Mouse (Mus musculus) spleen, adult 2 months (tissue): ENCODE data around the gene Cdc42ep2. TPM values are rescaled to one million over a fixed set of nuclear protein-coding genes. Genes with fewer than 3 reads are reported as not detected.

Experiments used
- DNase-seq, 2 experiments: peaks; one replicate each; pipeline versions ENCODE4 v3.0.0 to v3.0.0-alpha.2; 2012 to 2021; ENCODE audit warnings: low spot score in 2 of 2, low read depth in 1 of 2
- H3K27ac ChIP-seq: fragments of 200-500 bp; 2 replicates; pipeline ENCODE4 v1.5.1; 2012; ENCODE audit warnings: low read length, inconsistent platforms; ENCODE audit not compliant: insufficient read depth
- H3K27me3 ChIP-seq: fragments of 200-500 bp; 2 replicates; pipeline ENCODE4 v1.6.1; 2012; ENCODE audit warnings: mild to moderate bottlenecking, moderate library complexity, low read length, inconsistent platforms; ENCODE audit not compliant: control insufficient read depth, insufficient read depth
- H3K36me3 ChIP-seq: fragments of 200-500 bp; 2 replicates; pipeline ENCODE4 v1.6.1; 2012; ENCODE audit warnings: mild to moderate bottlenecking, low read length, inconsistent platforms; ENCODE audit not compliant: control insufficient read depth, insufficient read depth
- H3K4me1 ChIP-seq: fragments of 200-500 bp; 2 replicates; pipeline ENCODE4 v1.6.1; 2011; ENCODE audit warnings: inconsistent platforms; ENCODE audit not compliant: control insufficient read depth, insufficient read depth, insufficient read length
- H3K4me3 ChIP-seq: fragments of 200-500 bp; 2 replicates; pipeline ENCODE4 v1.5.1; 2011; ENCODE audit warnings: mild to moderate bottlenecking, inconsistent platforms; ENCODE audit not compliant: insufficient read depth, insufficient read length; ENCODE audit errors: extremely low read depth
- CTCF ChIP-seq: fragments of 200-500 bp; IDR thresholded peaks from 2 replicates; pipeline ENCODE4 v1.5.1; 2011; ENCODE audit warnings: mild to moderate bottlenecking, inconsistent platforms; ENCODE audit not compliant: insufficient read depth, insufficient read length, insufficient replicate concordance; ENCODE audit errors: extremely low read depth
- POLR2A ChIP-seq: fragments of 200-500 bp; IDR thresholded peaks from 2 replicates; pipeline ENCODE4 v1.6.1; 2011; ENCODE audit warnings: low read depth, low read length, inconsistent platforms
- WGBS: fragments of 180-500 bp; shearing (Covaris S2); methylation state at CpG from one replicate; pipeline ENCODE4 v1.1.7; 2018; 5-methylcytosine and 5-hydroxymethylcytosine counted together
- polyA plus RNA-seq: library from polyadenylated mRNA; depleted of rRNA; stranded (reverse); fragments of >200 nt; gene quantifications from 2 replicates; pipeline ENCODE4 v1.2.3, GENCODE M21; 2012; rRNA removed

Cdc42ep2 gene
- 8.1 and 8.2 TPM in 2 replicates for polyA plus RNA-seq

DNA sequence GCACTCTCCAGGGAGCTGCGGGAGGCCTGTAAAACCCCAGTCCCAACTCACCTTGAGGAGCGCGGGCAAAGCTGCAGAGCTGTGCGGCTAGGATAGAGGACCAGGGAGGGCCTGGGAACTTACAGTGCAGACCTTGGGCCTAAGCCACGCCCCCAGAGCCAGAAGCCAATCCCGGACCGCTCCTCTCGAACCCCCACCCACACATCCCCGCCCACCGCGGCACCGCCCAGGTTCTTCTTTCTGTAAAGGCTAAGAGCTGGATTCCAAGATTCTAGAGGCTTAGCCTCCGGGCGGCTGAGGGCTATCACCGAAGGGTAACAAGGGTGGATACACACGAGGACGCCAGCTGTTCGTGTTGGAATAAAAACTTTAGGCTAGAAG is at the start of gene Cdc42ep2:
TSS of gene Cdc42ep2 (minus strand) at position 104 of the 381 bp plus-strand sequence.
- TF ChIP-seq POLR2A: peak; percentile 18
- no peak for TF ChIP-seq CTCF
- H3K4me3 ChIP-seq: peak within 1 kb of the TSS; percentile 64
- DNase-seq: peak; percentile 80 to 93
- no peaks in the 10 kb centered on the region for H3K36me3 ChIP-seq
- H3K27me3 ChIP-seq: no peaks in the 10 kb centered on the region
- peak within 1 kb of the TSS; percentile 58 for H3K27ac ChIP-seq
- H3K4me1 ChIP-seq: no peaks in the 10 kb centered on the region; the same call in 1 of the 2 replicates
- WGBS: under 1% methylated on average over 18 of the region's 18 CpGs

DNA sequence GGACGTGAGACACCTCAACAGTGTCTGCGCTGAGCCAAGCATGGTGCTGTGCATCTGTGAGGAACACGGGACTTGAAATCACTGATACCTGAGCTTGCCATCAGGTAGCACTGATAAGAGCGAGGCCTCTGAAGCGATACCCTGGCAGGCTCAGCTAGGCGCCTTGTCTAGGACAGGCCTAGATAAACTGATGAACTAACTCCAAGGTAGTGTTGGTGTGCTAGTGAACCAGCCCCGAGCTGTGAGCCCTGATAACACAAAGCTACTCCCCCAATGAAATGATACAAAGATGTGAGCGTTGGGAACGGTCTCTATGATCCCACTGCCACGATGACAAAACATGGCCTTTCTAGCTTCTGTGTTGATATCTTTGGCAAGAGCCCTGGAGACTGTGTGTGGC is 43.0 kb upstream of the Cdc42ep2 start:
- Histone ChIP-seq H3K4me3 (no peak overlapping the region), H3K4me1 (peaks cover 2% of the 10 kb centered on the region; the same call in 1 of the 2 replicates), H3K27me3 (no peaks in the 10 kb centered on the region), H3K27ac (no peak overlapping the region), H3K36me3 (no peaks in the 10 kb centered on the region)
- DNase-seq: no peak
- no peak for TF ChIP-seq CTCF
- TF ChIP-seq POLR2A: no peak
- 80% methylated on average over 10 of the region's 10 CpGs for WGBS

- WGBS: 81% methylated on average over 6 of the region's 6 CpGs
- no peak for DNase-seq
- Histone ChIP-seq H3K27me3 (no peaks in the 10 kb centered on the region), H3K27ac (no peak overlapping the region), H3K36me3 (no peaks in the 10 kb centered on the region), H3K4me1 (peaks cover 2% of the 10 kb centered on the region; the same call in 1 of the 2 replicates), H3K4me3 (no peak overlapping the region)
- no peak for TF ChIP-seq CTCF
Observed at GRCm38 (mm10) chr19:5966786-5967185, 42.2 kb upstream of the Cdc42ep2 start.

DNA sequence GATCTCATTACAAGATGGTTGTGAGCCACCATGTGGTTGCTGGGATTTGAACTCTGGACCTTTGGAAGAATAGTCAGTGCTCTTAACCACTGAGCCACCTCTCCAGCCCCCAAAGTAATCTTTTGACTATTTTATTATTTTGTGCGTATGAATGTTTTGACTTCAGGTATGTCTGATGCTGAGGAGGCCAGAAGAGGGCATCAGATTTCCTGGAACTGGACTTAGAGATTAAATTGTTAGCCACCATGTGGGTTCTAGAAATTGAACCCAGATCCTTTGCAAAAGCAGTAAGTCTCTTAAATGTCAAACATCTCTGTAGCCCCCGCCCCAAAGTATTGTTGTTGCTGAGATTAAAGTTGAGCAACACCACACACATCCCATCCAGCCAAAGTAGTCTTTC is 41.3 kb upstream of the Cdc42ep2 start:
- Histone ChIP-seq H3K4me3 (no peak overlapping the region), H3K27ac (no peak overlapping the region), H3K27me3 (no peaks in the 10 kb centered on the region), H3K36me3 (0 out of 2 replicates have a peak, but pooled peaks cover 2% of the 10 kb centered on the region), H3K4me1 (peaks cover 2% of the 10 kb centered on the region; the same call in 1 of the 2 replicates)
- WGBS: 99% methylated on average over 2 of the region's 2 CpGs
- TF ChIP-seq CTCF (no peak), POLR2A (no peak)
- DNase-seq: no peak

DNA sequence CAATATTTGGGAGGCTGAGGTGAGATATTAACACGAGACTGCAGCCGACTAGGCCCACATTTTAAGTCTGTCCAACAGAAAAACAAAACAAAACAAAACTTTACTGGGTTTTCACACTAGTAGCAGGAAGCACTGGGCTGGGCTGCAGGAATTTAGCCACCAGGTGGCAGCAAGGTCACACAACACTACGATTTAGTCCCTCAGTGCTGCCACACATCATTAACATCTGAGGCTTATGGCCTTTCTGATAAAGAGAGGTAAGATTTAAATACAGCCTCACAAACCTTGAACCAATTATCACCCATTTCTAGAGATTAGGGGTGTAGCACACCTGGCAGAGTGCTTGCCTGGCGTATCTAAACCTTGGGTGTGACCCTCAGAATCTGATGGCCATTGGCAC is 40.7 kb upstream of the Cdc42ep2 start:
- DNase-seq: peak; percentile 70 to 78
- Histone ChIP-seq H3K36me3 (0 out of 2 replicates have a peak, but pooled peaks cover 2% of the 10 kb centered on the region), H3K4me3 (no peak overlapping the region), H3K4me1 (peaks cover 2% of the 10 kb centered on the region; the same call in 1 of the 2 replicates), H3K27me3 (no peaks in the 10 kb centered on the region), H3K27ac (no peak overlapping the region)
- WGBS: 13% methylated on average over 4 of the region's 4 CpGs
- no peak for TF ChIP-seq POLR2A
- peak; percentile 88; the same call in 1 of the 2 replicates for TF ChIP-seq CTCF

DNA sequence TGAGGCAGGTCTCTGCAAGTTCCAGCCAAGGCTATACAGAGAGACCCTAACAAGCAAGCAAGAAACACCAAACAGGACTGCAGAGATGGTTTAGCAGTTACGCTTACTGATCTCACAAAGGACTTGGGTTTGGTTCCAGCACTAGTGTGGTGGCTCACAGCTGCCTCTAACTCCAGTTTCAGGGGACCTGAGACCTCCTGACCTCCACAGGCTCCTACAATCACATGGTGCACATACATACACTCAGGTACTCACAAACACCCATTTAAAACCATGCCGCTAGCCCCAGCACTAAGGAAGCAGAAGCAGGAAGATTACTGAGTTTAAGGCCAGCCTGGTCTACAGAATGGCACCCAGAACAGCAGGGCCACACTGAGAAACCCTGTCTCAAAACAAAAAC is 40.2 kb upstream of the Cdc42ep2 start:
- 90% methylated on average over 2 of the region's 2 CpGs for WGBS
- Histone ChIP-seq H3K4me1 (peaks cover 2% of the 10 kb centered on the region; the same call in 1 of the 2 replicates), H3K4me3 (no peak overlapping the region), H3K36me3 (0 out of 2 replicates have a peak, but pooled peaks cover 2% of the 10 kb centered on the region), H3K27me3 (no peaks in the 10 kb centered on the region), H3K27ac (no peak overlapping the region)
- no peak for TF ChIP-seq CTCF
- no peak for DNase-seq

- under 1% methylated on average over 50 of the region's 50 CpGs for WGBS
- Histone ChIP-seq H3K27me3 (no peaks in the 10 kb centered on the region), H3K36me3 (0 out of 2 replicates have a peak, but pooled peaks cover 2% of the 10 kb centered on the region), H3K4me3 (peak within 1 kb of the TSS; percentile 68), H3K4me1 (peaks cover 2% of the 10 kb centered on the region; the same call in 1 of the 2 replicates), H3K27ac (peak within 1 kb of the TSS; percentile 59)
- TF ChIP-seq CTCF (no peak), POLR2A (peak; percentile 11; the same call in 1 of the 2 replicates)
- peak; percentile 73 to 87 for DNase-seq
Observed at GRCm38 (mm10) chr19:5963883-5964562, 39.4 kb upstream of the Cdc42ep2 start, which contains the start of gene Pola2. Pola2 (minus strand) TSS chr19:5964202.
